Mouse (Mus musculus) hindbrain, embryonic 12.5 days (tissue): ENCODE results near the gene B4gat1. TPM values are rescaled to one million over a fixed set of nuclear protein-coding genes. Genes with fewer than 3 reads are reported as not detected.

Source experiments
- ATAC-seq: fragments of 200-750 bp; cut with Nextera tagmentation; 2 replicates; pipeline ENCODE4 v1.8.0; 2017; ENCODE audit warnings: moderate TSS enrichment; ENCODE audit not compliant: low FRiP score
- H3K27ac ChIP-seq: fragments of 300-500 bp; sonication (generic); 2 replicates; pipeline ENCODE4 v1.5.1; 2016; ENCODE audit warnings: mild to moderate bottlenecking
- H3K27me3 ChIP-seq: fragments of 300-500 bp; sonication (generic); 2 replicates; pipeline ENCODE4 v1.6.1; 2016; ENCODE audit warnings: mild to moderate bottlenecking
- H3K36me3 ChIP-seq: fragments of 300-500 bp; sonication (generic); 2 replicates; pipeline ENCODE4 v1.6.1; 2016; ENCODE audit warnings: mild to moderate bottlenecking
- H3K4me1 ChIP-seq: fragments of 300-500 bp; sonication (generic); 2 replicates; pipeline ENCODE4 v1.6.1; 2016
- H3K4me2 ChIP-seq: fragments of 300-500 bp; sonication (generic); replicated peaks from 2 replicates; pipeline ENCODE4 v1.6.1; 2016; ENCODE audit warnings: mild to moderate bottlenecking
- H3K4me3 ChIP-seq: fragments of 300-500 bp; sonication (generic); 2 replicates; pipeline ENCODE4 v1.5.1; 2016; ENCODE audit warnings: mild to moderate bottlenecking
- H3K9ac ChIP-seq: fragments of 300-500 bp; sonication (generic); 2 replicates; pipeline ENCODE4 v1.6.1; 2016; ENCODE audit warnings: mild to moderate bottlenecking, moderate library complexity
- H3K9me3 ChIP-seq: fragments of 300-500 bp; sonication (generic); replicated peaks from 2 replicates; pipeline ENCODE4 v1.6.1; 2016; ENCODE audit warnings: mild to moderate bottlenecking
- WGBS: fragments of 180-500 bp; shearing (Covaris S2); methylation state at CpG from one replicate; pipeline ENCODE4 v1.1.7; 2016; 5-methylcytosine and 5-hydroxymethylcytosine counted together
- polyA plus RNA-seq: library from polyadenylated mRNA; unstranded; fragments of >200 nt; fragmentation: Nextera tagmentation; extraction: Ambion mirVana; gene quantifications from 2 replicates; pipeline ENCODE4 v1.2.1, GENCODE M21; 2016

B4gat1 gene
- polyA plus RNA-seq, 1 experiment from 2014 or later: 43.8 TPM

DNA sequence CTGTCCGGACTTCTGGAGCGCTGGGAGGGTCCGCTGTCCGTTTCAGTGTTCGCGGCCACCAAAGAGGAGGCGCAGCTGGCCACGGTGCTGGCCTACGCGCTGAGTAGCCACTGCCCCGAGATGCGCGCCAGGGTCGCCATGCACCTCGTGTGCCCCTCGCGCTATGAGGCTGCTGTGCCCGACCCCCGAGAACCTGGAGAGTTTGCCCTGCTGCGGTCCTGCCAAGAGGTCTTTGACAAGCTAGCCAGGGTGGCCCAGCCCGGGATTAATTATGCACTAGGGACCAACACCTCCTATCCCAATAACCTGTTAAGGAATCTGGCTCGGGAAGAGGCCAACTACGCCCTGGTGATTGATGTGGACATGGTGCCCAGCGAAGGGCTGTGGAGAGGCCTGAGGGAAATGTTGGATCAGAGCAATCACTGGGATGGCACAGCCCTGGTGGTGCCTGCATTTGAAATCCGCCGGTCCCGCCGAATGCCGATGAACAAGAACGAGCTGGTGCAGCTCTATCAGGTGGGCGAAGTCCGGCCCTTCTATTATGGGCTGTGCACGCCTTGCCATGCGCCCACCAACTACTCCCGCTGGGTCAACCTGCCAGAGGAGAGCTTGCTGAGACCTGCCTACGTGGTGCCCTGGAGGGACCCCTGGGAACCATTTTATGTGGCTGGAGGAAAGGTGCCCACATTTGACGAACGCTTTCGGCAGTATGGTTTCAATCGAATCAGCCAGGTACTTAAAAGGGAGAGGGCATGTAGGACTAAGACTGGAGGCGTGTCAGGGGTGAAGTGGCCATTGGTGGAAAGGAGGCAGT, 882 bp downstream of the B4gat1 start:
- H3K9me3 ChIP-seq: no peaks in the 10 kb centered on the region
- WGBS: 13% methylated on average over 41 of the region's 41 CpGs
- peak; percentile 41 for ATAC-seq
- no peaks in the 10 kb centered on the region for H3K27me3 ChIP-seq
- H3K4me1 ChIP-seq: peaks cover 35% of the 10 kb centered on the region
- H3K9ac ChIP-seq: peak overlapping the region; percentile 91
- H3K4me2 ChIP-seq: peak overlapping the region; percentile 99
- H3K27ac ChIP-seq: peak overlapping the region; percentile 85
- 0 out of 2 replicates have a peak, but pooled peaks cover 6% of the 10 kb centered on the region for H3K36me3 ChIP-seq
- H3K4me3 ChIP-seq: peak overlapping the region; percentile 78

DNA sequence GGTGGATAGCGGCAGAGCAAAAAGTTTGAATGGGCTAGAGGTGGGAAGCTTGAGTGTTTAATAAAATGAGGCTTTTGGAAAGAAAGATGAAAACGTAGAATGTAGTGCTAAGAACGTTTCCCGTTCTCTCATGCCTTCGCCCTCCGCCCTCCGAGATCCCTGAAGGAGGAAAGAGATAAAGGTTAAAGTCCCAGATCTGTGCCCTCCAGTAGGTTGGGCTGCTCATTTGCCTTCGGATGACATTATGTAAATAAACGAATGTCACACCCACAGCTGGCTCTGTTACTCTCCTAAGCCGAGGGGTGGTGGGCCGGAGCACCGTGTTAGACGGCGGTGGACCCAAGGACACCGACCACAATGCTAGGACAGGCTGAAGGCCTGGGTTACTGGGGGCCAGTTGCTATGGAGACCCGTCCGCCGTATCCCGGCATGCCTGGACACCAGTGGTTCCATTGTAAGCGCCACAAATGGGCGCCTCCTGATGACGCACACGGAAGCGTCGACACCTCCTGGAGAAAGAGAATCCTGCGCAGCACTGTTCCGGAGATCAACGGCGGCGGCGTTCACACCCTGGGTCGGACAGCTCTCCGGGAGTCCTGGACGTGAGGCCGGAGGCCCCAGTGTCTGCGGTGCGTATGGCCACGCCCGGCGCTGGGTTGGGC, 2.4 kb downstream of the B4gat1 start, which contains the start of gene Brms1:
Gene Brms1, plus strand, starts transcription at position 493 of the 662 bp plus-strand sequence.
- Histone ChIP-seq H3K9ac (peak within 1 kb of the TSS; percentile 91), H3K27me3 (no peaks in the 10 kb centered on the region), H3K36me3 (peaks cover 11% of the 10 kb centered on the region; the same call in 1 of the 2 replicates), H3K9me3 (no peaks in the 10 kb centered on the region), H3K27ac (peak within 1 kb of the TSS; percentile 70; the same call in 1 of the 2 replicates), H3K4me3 (peak within 1 kb of the TSS; percentile 78), H3K4me2 (peak within 1 kb of the TSS; percentile 99), H3K4me1 (peaks cover 35% of the 10 kb centered on the region)
- peak; percentile 68 for ATAC-seq
- whole genome bisulfite sequencing: 6% methylated on average over 40 of the region's 40 CpGs

DNA sequence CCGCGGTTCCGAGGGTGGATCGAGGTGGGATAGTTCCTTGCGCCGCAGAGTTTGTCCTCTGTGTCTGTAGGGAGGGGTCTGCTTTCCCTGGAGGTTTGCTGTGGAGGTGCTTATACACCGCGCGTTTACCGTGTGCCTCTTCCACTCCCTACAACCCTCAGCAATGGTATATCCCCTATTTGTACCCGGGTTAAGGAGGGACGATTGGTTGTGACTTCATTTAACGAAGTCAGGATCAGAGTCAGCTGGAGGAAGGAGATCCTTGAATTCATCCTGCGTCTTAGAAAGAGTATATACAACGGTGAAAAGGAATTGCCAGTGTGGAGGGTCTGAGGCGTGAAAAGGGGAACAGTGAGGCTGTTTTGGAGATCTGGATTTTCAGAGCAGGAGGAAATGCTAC, 3.0 kb downstream of the B4gat1 start:
- H3K27ac ChIP-seq: peak overlapping the region; percentile 70; the same call in 1 of the 2 replicates
- ATAC-seq: no peak; the same call in 1 of the 2 replicates

DNA sequence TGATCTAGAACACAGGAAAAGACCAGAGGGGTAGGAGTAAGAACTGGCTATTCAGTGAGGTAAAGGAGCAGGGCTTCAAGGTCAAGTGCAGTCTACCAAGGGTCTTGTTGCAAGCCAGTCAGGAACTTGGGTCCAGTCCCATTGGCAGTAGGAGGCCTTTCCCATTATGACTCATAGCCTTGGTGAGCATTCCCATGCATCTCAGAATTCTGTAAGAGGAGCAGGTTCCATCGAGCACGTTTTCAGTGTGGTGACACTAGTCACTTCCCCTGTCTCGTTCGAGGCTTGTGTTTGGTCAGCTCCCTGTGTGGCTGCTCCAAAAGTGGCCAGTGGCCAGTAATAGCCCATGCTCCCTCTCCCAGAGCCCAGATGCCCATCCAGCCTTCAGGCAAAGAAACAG, 6.9 kb downstream of the B4gat1 start:
- 83% methylated on average over 4 of the region's 4 CpGs for WGBS
- Histone ChIP-seq H3K4me2 (no peak overlapping the region), H3K27ac (no peak overlapping the region), H3K4me3 (no peak overlapping the region), H3K9ac (no peak overlapping the region), H3K27me3 (peaks cover 16% of the 10 kb centered on the region), H3K9me3 (no peaks in the 10 kb centered on the region), H3K4me1 (peaks cover 24% of the 10 kb centered on the region), H3K36me3 (peaks cover 49% of the 10 kb centered on the region)
- no peak for ATAC-seq

More for the DNA sequence above, 3.0 kb downstream of the B4gat1 start:
- Histone ChIP-seq H3K4me1 (peaks cover 35% of the 10 kb centered on the region), H3K27me3 (no peaks in the 10 kb centered on the region), H3K9ac (peak overlapping the region; percentile 84), H3K4me3 (peak overlapping the region; percentile 78), H3K36me3 (peaks cover 17% of the 10 kb centered on the region), H3K4me2 (peak overlapping the region; percentile 99), H3K9me3 (no peaks in the 10 kb centered on the region)
- WGBS: 2% methylated on average over 16 of the region's 16 CpGs

DNA sequence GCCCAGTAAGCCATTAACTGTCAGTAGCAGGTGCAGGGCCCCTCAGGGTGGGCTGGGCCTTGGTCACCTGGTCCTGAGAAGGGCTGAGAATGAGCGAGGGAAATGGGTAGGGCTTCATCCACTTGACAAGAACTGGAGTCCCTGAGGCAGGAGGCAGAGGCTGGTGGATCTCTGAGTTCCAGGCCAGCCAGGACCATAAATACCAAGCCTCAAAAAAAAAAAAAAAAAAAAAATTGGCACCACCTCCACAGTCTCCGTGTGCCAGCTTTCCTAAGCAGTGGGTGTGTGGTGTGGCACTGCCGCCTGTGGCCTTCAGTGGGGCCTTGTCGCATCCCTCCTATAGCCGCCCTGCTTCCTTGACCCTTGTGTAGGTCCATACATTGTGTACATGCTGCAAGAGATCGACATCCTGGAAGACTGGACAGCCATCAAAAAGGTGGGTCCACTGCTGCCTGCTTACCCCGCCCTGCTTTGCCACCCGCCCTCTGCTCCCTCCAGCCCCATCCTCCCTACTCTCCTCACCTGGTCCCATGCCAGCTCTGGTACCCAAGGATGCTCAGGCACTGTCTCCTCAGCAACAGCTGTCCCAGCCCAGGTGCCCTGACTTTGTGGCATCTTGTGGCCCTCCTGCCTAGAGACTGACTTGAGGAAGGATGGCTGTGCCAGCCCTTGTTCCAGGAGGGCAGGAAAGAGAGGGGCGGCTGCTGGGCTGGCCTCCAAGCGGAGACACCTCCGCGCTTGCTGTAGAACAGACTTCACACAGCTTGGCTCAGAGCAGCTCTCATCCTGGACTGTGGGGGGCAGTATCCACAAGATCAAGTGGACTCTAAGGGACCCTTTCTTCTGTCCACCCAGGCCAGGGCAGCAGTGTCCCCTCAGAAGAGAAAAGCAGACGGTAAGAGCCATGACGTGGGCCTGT, 9.8 kb downstream of the B4gat1 start:
- Histone ChIP-seq H3K27me3 (peaks cover 45% of the 10 kb centered on the region), H3K27ac (no peak overlapping the region), H3K36me3 (peaks cover 49% of the 10 kb centered on the region), H3K9me3 (no peaks in the 10 kb centered on the region), H3K4me2 (no peak overlapping the region), H3K9ac (no peak overlapping the region), H3K4me3 (no peak overlapping the region), H3K4me1 (peaks cover 25% of the 10 kb centered on the region)
- ATAC-seq: no peak
- 85% methylated on average over 14 of the region's 14 CpGs for WGBS

DNA sequence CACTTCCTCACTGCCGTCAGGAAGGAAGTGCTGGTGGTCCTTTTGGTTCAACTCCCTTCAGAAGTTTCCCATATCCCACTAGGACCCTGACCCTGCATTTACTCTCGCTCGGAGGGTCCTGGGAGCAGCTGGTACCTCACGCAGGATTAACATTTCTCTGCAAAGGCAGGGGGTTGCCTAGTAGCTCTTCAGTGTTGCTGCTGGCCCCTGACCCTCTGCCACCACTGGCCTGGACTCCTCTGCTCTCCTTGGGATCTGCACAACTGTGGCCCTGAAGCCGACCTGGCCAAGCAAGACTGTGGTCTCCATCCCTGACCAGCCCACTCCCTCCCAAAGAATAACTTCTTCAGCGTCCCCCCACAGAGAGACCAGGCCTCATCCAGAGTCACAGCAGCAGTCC, 10.7 kb downstream of the B4gat1 start:
- ATAC-seq: no peak

DNA sequence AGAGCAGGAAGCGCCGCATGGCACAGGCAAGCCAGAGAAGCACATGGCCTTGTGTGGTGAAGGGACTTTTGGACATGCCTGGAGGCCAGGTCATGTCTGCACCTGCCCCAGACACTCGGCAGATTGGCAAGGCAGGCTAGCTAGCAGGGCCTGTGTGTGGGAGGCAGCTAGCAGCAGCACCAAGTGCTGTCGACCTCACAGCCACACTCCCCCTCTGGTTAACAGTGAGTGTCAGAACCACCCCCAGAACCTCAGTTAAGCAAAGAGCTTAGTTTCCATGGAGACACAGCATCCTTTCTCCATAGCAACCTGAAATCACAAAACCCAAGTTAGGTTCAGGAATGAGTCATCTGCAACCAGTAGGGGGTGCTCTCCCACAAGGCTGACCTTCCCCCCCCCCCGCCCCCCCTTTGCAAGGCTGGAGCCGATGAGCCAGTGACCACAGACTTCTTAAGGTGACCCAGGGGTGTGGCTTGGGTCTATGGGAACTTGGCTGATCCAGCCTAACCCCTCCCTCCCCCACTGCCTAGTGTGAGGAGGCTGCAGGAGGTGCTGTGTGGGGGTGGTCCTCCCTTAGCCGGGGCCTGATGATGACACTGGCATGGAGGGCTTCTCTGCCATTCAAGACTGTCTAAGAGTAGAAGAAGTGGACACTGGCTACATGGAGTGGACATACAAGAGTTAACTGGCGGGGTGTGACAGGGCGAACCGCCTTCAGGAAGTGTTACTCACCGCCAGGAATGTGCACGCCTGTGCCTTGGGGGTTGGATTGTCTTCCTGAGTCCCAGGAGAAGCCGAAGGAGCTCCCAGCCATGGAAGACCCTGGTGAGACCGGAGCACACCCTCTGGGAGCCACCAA, 11.7 kb downstream of the B4gat1 start, which contains the start of gene Rin1:
Gene Rin1, plus strand, starts transcription at position 435 of the 859 bp plus-strand sequence.
- H3K36me3 ChIP-seq: peaks cover 43% of the 10 kb centered on the region
- WGBS: 16% methylated on average over 14 of the region's 14 CpGs
- no peaks in the 10 kb centered on the region for H3K9me3 ChIP-seq
- H3K4me2 ChIP-seq: peak within 1 kb of the TSS; percentile 11; the same call in 1 of the 2 replicates
- H3K27me3 ChIP-seq: peaks cover 63% of the 10 kb centered on the region
- no peak within 1 kb of the TSS for H3K9ac ChIP-seq
- no peak within 1 kb of the TSS for H3K4me3 ChIP-seq
- peaks cover 25% of the 10 kb centered on the region for H3K4me1 ChIP-seq
- ATAC-seq: no peak
- H3K27ac ChIP-seq: no peak within 1 kb of the TSS

More for the DNA sequence above, 10.7 kb downstream of the B4gat1 start:
- peaks cover 54% of the 10 kb centered on the region for H3K27me3 ChIP-seq
- H3K36me3 ChIP-seq: peaks cover 43% of the 10 kb centered on the region
- WGBS: 79% methylated on average over 6 of the region's 6 CpGs
- H3K27ac ChIP-seq: no peak overlapping the region
- no peaks in the 10 kb centered on the region for H3K9me3 ChIP-seq
- peaks cover 25% of the 10 kb centered on the region for H3K4me1 ChIP-seq
- H3K9ac ChIP-seq: no peak overlapping the region
- H3K4me3 ChIP-seq: no peak overlapping the region
- H3K4me2 ChIP-seq: no peak overlapping the region

DNA sequence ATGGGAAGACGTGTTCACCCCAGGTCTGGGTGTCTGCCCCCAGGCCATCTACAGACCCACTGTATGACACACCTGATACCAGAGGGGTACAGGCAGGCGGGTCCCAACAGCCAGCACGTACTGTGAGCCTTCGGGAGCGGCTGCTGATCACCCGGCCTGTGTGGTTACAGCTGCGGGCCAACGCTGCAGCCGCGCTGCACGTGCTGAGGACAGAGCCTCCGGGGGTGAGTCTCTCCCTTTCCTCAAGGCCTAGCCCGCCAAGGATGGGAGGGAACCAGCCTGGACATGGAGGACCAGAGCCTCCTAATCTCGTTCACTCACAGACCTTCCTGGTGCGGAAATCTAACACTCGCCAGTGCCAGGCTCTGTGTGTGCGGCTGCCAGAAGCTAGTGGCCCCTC, 12.4 kb downstream of the B4gat1 start:
- WGBS: 8% methylated on average over 17 of the region's 17 CpGs
- no peak overlapping the region for H3K9ac ChIP-seq
- peaks cover 64% of the 10 kb centered on the region for H3K27me3 ChIP-seq
- H3K9me3 ChIP-seq: no peaks in the 10 kb centered on the region
- no peak for ATAC-seq
- peaks cover 37% of the 10 kb centered on the region for H3K36me3 ChIP-seq
- no peak overlapping the region for H3K27ac ChIP-seq
- no peak overlapping the region for H3K4me3 ChIP-seq
- H3K4me1 ChIP-seq: peaks cover 25% of the 10 kb centered on the region
- H3K4me2 ChIP-seq: peak overlapping the region; percentile 11; the same call in 1 of the 2 replicates

DNA sequence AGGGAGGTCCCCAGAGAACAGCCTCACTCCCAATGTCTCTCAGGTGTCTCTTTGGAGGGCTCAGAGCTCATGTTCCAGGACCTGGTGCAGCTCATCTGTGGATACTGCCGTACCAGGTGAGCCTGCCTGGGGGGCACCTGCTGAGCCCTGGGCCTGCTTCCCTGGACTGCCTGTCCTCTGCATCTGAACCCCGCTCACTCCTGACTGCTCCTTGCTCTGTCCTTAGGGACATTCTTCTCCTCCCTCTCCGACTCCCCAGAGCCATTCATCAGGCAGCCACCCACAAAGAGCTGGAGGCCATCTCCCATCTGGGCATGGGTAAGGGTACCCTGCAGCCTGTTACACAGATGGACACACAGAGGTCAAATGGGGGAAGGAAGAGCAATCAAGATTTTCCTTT, 12.9 kb downstream of the B4gat1 start:
- Histone ChIP-seq H3K9ac (no peak overlapping the region), H3K27ac (no peak overlapping the region), H3K4me1 (peaks cover 25% of the 10 kb centered on the region), H3K27me3 (peaks cover 64% of the 10 kb centered on the region), H3K9me3 (no peaks in the 10 kb centered on the region), H3K4me3 (no peak overlapping the region), H3K4me2 (no peak overlapping the region), H3K36me3 (peaks cover 33% of the 10 kb centered on the region)
- 51% methylated on average over 3 of the region's 3 CpGs for WGBS
- no peak for ATAC-seq

DNA sequence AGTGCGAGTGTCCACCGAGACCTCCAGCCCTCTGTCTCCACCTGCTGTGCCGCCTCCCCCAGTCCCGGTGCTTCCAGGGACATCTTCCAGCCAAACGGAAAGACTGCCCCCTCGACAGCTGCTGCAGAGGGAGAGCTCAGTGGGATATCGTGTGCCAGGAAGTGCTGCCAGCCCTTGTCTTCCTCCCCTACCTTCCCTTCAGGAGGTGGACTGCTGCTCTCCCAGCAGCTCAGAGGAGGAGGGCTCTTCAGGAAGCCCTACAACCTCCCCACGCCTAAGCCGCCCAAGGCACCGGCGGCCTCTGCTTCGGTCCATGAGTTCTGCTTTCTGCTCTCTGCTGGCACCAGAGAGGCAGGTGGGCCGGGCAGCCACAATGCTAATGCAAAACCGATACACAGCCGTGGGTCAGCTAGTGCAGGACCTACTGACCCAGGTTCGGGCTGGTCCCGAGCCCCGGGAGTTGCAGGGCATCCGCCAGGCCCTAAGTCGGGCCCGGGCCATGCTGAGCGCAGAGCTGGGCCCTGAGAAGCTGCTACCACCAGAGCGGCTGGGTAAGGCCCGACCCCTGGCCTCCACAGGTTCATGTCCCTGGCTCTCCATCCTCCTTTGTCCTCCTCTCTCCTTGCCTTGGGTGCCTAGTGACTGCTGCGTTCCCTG, 13.7 kb downstream of the B4gat1 start:
- no peak for ATAC-seq
- H3K9me3 ChIP-seq: no peaks in the 10 kb centered on the region
- H3K27me3 ChIP-seq: peaks cover 64% of the 10 kb centered on the region
- peaks cover 25% of the 10 kb centered on the region for H3K4me1 ChIP-seq
- no peak overlapping the region for H3K4me3 ChIP-seq
- peaks cover 25% of the 10 kb centered on the region for H3K36me3 ChIP-seq
- H3K9ac ChIP-seq: no peak overlapping the region
- H3K27ac ChIP-seq: no peak overlapping the region
- H3K4me2 ChIP-seq: no peak overlapping the region
- 19% methylated on average over 25 of the region's 25 CpGs for WGBS
